Mouse (Mus musculus) lung, embryonic 15.5 days (tissue): Measurements from ENCODE around the gene Sos2. TPM values are rescaled to one million over a fixed set of nuclear protein-coding genes. Genes with fewer than 3 reads are reported as not detected.

Experiments
- ATAC-seq: fragments of 200-750 bp; cut with Nextera tagmentation; 2 replicates; pipeline ENCODE4 v1.8.0; 2017; ENCODE audit warnings: moderate number of reproducible peaks, borderline replicate concordance; ENCODE audit not compliant: low FRiP score, low TSS enrichment; ENCODE audit errors: extremely low read depth
- H3K27ac ChIP-seq: fragments of 300-500 bp; sonication (generic); 2 replicates; pipeline ENCODE4 v1.5.1; 2015; ENCODE audit warnings: moderate library complexity, mild to moderate bottlenecking, inconsistent platforms
- H3K27me3 ChIP-seq: fragments of 300-500 bp; sonication (generic); 2 replicates; pipeline ENCODE4 v1.6.1; 2015; ENCODE audit warnings: inconsistent platforms
- H3K36me3 ChIP-seq: fragments of 300-500 bp; sonication (generic); 2 replicates; pipeline ENCODE4 v1.6.1; 2015; ENCODE audit warnings: inconsistent platforms
- H3K4me1 ChIP-seq: fragments of 300-500 bp; sonication (generic); 2 replicates; pipeline ENCODE4 v1.6.1; 2015; ENCODE audit warnings: inconsistent platforms
- H3K4me2 ChIP-seq: fragments of 300-500 bp; sonication (generic); 2 replicates; pipeline ENCODE4 v1.6.1; 2015; ENCODE audit warnings: inconsistent platforms, mild to moderate bottlenecking, moderate library complexity
- H3K4me3 ChIP-seq: fragments of 300-500 bp; sonication (generic); 2 replicates; pipeline ENCODE4 v1.5.1; 2015; ENCODE audit warnings: mild to moderate bottlenecking, inconsistent platforms
- H3K9ac ChIP-seq: fragments of 300-500 bp; sonication (generic); 2 replicates; pipeline ENCODE4 v1.6.1; 2015; ENCODE audit warnings: inconsistent platforms
- H3K9me3 ChIP-seq: fragments of 300-500 bp; sonication (generic); 2 replicates; pipeline ENCODE4 v1.6.1; 2016; ENCODE audit warnings: inconsistent platforms
- WGBS: fragments of 180-500 bp; shearing (Covaris S2); methylation state at CpG from one replicate; pipeline ENCODE4 v1.1.7; 2015; 5-methylcytosine and 5-hydroxymethylcytosine counted together
- polyA plus RNA-seq: library from polyadenylated mRNA; unstranded; fragments of >200 nt; fragmentation: Nextera tagmentation; extraction: Ambion mirVana; gene quantifications from 2 replicates; pipeline ENCODE4 v1.2.1, GENCODE M21; 2015

Sos2 gene
- polyA plus RNA-seq, 1 experiment from 2014 or later, result 8.9 TPM

GRCm38 (mm10) chr12:69556221-69556861 lies 125.3 kb downstream of the Sos2 start:
- WGBS, result 51% methylated on average over 6 of the region's 6 CpGs
- Histone ChIP-seq H3K4me1 (peaks cover 5% of the 10 kb centered on the region; the same call in 1 of the 2 replicates), H3K4me2 (no peak overlapping the region), H3K27ac (peak overlapping the region; percentile 50), H3K36me3 (no peaks in the 10 kb centered on the region), H3K4me3 (no peak overlapping the region), H3K27me3 (no peaks in the 10 kb centered on the region), H3K9ac (no peak overlapping the region), H3K9me3 (no peaks in the 10 kb centered on the region)
- ATAC-seq, result 0 out of 2 replicates have a peak, but pooled peaks have one; percentile 42

GRCm38 (mm10) chr12:69545456-69546178 lies 136.0 kb downstream of the Sos2 start:
- Histone ChIP-seq H3K4me3 (no peak overlapping the region), H3K9ac (no peak overlapping the region), H3K4me2 (no peak overlapping the region), H3K27me3 (no peaks in the 10 kb centered on the region), H3K36me3 (no peaks in the 10 kb centered on the region), H3K9me3 (no peaks in the 10 kb centered on the region), H3K4me1 (no peaks in the 10 kb centered on the region), H3K27ac (no peak overlapping the region)
- no peak for ATAC-seq
- 68% methylated on average over 13 of the region's 13 CpGs for WGBS

GRCm38 (mm10) chr12:69544994-69545393 lies 136.7 kb downstream of the Sos2 start:
- no peak overlapping the region for H3K4me2 ChIP-seq
- no peaks in the 10 kb centered on the region for H3K36me3 ChIP-seq
- ATAC-seq, result no peak
- H3K27me3 ChIP-seq, result no peaks in the 10 kb centered on the region
- WGBS, result 87% methylated on average over 6 of the region's 6 CpGs
- H3K27ac ChIP-seq, result no peak overlapping the region
- H3K4me1 ChIP-seq, result no peaks in the 10 kb centered on the region
- H3K9ac ChIP-seq, result no peak overlapping the region
- H3K4me3 ChIP-seq, result no peak overlapping the region
- H3K9me3 ChIP-seq, result no peaks in the 10 kb centered on the region

- H3K27ac ChIP-seq, result no peak overlapping the region
- no peak overlapping the region for H3K4me2 ChIP-seq
- no peak for ATAC-seq
Measured at GRCm38 (mm10) chr12:69544562-69544961, 137.1 kb downstream of the Sos2 start.

GRCm38 (mm10) chr12:69542376-69542775 lies 139.3 kb downstream of the Sos2 start:
- WGBS, result 87% methylated on average over 8 of the region's 8 CpGs
- Histone ChIP-seq H3K9ac (no peak overlapping the region), H3K27ac (no peak overlapping the region), H3K4me3 (no peak overlapping the region), H3K9me3 (no peaks in the 10 kb centered on the region), H3K4me1 (peaks cover 23% of the 10 kb centered on the region), H3K27me3 (no peaks in the 10 kb centered on the region), H3K4me2 (no peak overlapping the region), H3K36me3 (no peaks in the 10 kb centered on the region)
- ATAC-seq, result no peak

More at GRCm38 (mm10) chr12:69544562-69544961, 137.1 kb downstream of the Sos2 start:
- Histone ChIP-seq H3K27me3 (no peaks in the 10 kb centered on the region), H3K9ac (no peak overlapping the region), H3K4me1 (peaks cover 1% of the 10 kb centered on the region), H3K9me3 (no peaks in the 10 kb centered on the region), H3K36me3 (no peaks in the 10 kb centered on the region), H3K4me3 (no peak overlapping the region)
- 47% methylated on average over 2 of the region's 2 CpGs for WGBS

GRCm38 (mm10) chr12:69541663-69542062 lies 140.0 kb downstream of the Sos2 start:
- Histone ChIP-seq H3K36me3 (no peaks in the 10 kb centered on the region), H3K4me2 (no peak overlapping the region), H3K27ac (no peak overlapping the region), H3K4me1 (peaks cover 30% of the 10 kb centered on the region), H3K27me3 (no peaks in the 10 kb centered on the region), H3K4me3 (no peak overlapping the region), H3K9me3 (no peaks in the 10 kb centered on the region), H3K9ac (no peak overlapping the region)
- 62% methylated on average over 8 of the region's 8 CpGs for WGBS
- ATAC-seq, result no peak

GRCm38 (mm10) chr12:69539353-69539752 lies 142.3 kb downstream of the Sos2 start:
- Histone ChIP-seq H3K9ac (no peak overlapping the region), H3K27ac (peak overlapping the region; percentile 92; the same call in 1 of the 2 replicates), H3K36me3 (no peaks in the 10 kb centered on the region), H3K9me3 (no peaks in the 10 kb centered on the region), H3K4me1 (peaks cover 32% of the 10 kb centered on the region), H3K27me3 (no peaks in the 10 kb centered on the region), H3K4me2 (no peak overlapping the region), H3K4me3 (no peak overlapping the region)
- no peak for ATAC-seq
- WGBS, result 51% methylated on average over 7 of the region's 7 CpGs

- no peaks in the 10 kb centered on the region for H3K36me3 ChIP-seq
- WGBS, result 49% methylated on average over 4 of the region's 4 CpGs
- H3K9me3 ChIP-seq, result no peaks in the 10 kb centered on the region
- peak overlapping the region; percentile 92 for H3K27ac ChIP-seq
- no peak for ATAC-seq
- H3K4me3 ChIP-seq, result no peak overlapping the region
- peak overlapping the region; percentile 51 for H3K4me2 ChIP-seq
- no peak overlapping the region for H3K9ac ChIP-seq
- peaks cover 32% of the 10 kb centered on the region for H3K4me1 ChIP-seq
- H3K27me3 ChIP-seq, result no peaks in the 10 kb centered on the region
Measured at GRCm38 (mm10) chr12:69538362-69538950, 143.2 kb downstream of the Sos2 start.

GRCm38 (mm10) chr12:69537675-69538361 lies 143.8 kb downstream of the Sos2 start:
- WGBS, result 12% methylated on average over 19 of the region's 19 CpGs

GRCm38 (mm10) chr12:69537243-69537674 lies 144.4 kb downstream of the Sos2 start:
- peak overlapping the region; percentile 51 for H3K4me2 ChIP-seq
- H3K4me1 ChIP-seq, result peaks cover 32% of the 10 kb centered on the region
- WGBS, result 14% methylated on average over 10 of the region's 10 CpGs
- no peaks in the 10 kb centered on the region for H3K9me3 ChIP-seq
- peak overlapping the region; percentile 14; the same call in 1 of the 2 replicates for H3K9ac ChIP-seq
- ATAC-seq, result peak; percentile 64; the same call in 1 of the 2 replicates
- peak overlapping the region; percentile 92 for H3K27ac ChIP-seq
- H3K4me3 ChIP-seq, result no peak overlapping the region
- H3K36me3 ChIP-seq, result no peaks in the 10 kb centered on the region
- H3K27me3 ChIP-seq, result no peaks in the 10 kb centered on the region

More at GRCm38 (mm10) chr12:69537675-69538361, 143.8 kb downstream of the Sos2 start:
- H3K9me3 ChIP-seq, result no peaks in the 10 kb centered on the region
- H3K4me1 ChIP-seq, result peaks cover 32% of the 10 kb centered on the region
- no peak overlapping the region for H3K9ac ChIP-seq
- H3K36me3 ChIP-seq, result no peaks in the 10 kb centered on the region
- peak overlapping the region; percentile 7 for H3K4me3 ChIP-seq
- H3K27ac ChIP-seq, result peak overlapping the region; percentile 92
- ATAC-seq, result 0 out of 2 replicates have a peak, but pooled peaks have one; percentile 36
- peak overlapping the region; percentile 51 for H3K4me2 ChIP-seq
- no peaks in the 10 kb centered on the region for H3K27me3 ChIP-seq

- no peak for ATAC-seq
- Histone ChIP-seq H3K27me3 (no peaks in the 10 kb centered on the region), H3K9ac (peak overlapping the region; percentile 14; the same call in 1 of the 2 replicates), H3K4me1 (peaks cover 32% of the 10 kb centered on the region), H3K4me3 (no peak overlapping the region), H3K4me2 (peak overlapping the region; percentile 51), H3K27ac (peak overlapping the region; percentile 92), H3K9me3 (no peaks in the 10 kb centered on the region), H3K36me3 (no peaks in the 10 kb centered on the region)
- 61% methylated on average over 10 of the region's 10 CpGs for WGBS
Measured at GRCm38 (mm10) chr12:69536616-69537242, 144.9 kb downstream of the Sos2 start.
